Mouse (Mus musculus) hindbrain, embryonic 10.5 days (tissue): ENCODE measurements around the gene Foxn3. TPM values are rescaled to one million over a fixed set of nuclear protein-coding genes. Genes with fewer than 3 reads are reported as not detected.

Experiments
- DNase-seq: peaks from one replicate; pipeline ENCODE4 v3.0.0-alpha.2; 2017; ENCODE audit warnings: low spot score
- H3K27ac ChIP-seq: fragments of 300-500 bp; sonication (generic); 2 replicates; pipeline ENCODE4 v1.5.1; 2016; ENCODE audit warnings: mild to moderate bottlenecking, moderate library complexity
- H3K27me3 ChIP-seq: fragments of 300-500 bp; sonication (generic); 2 replicates; pipeline ENCODE4 v1.6.1; 2016; ENCODE audit warnings: mild to moderate bottlenecking; ENCODE audit not compliant: poor library complexity, insufficient read depth, severe bottlenecking
- H3K36me3 ChIP-seq: fragments of 300-500 bp; sonication (generic); 2 replicates; pipeline ENCODE4 v1.6.1; 2016; ENCODE audit warnings: mild to moderate bottlenecking, moderate library complexity
- H3K4me1 ChIP-seq: fragments of 300-500 bp; sonication (generic); replicated peaks from 2 replicates; pipeline ENCODE4 v1.6.1; 2016; ENCODE audit warnings: mild to moderate bottlenecking
- H3K4me3 ChIP-seq: fragments of 300-500 bp; sonication (generic); 2 replicates; pipeline ENCODE4 v1.5.1; 2016; ENCODE audit warnings: mild to moderate bottlenecking, moderate library complexity
- H3K9me3 ChIP-seq: fragments of 300-500 bp; sonication (generic); 2 replicates; pipeline ENCODE4 v1.6.1; 2016; ENCODE audit warnings: mild to moderate bottlenecking, moderate library complexity
- WGBS: fragments of 180-500 bp; shearing (Covaris S2); methylation state at CpG from one replicate; pipeline ENCODE4 v1.1.7; 2016; 5-methylcytosine and 5-hydroxymethylcytosine counted together
- polyA plus RNA-seq: library from polyadenylated mRNA; unstranded; fragments of >200 nt; fragmentation: Nextera tagmentation; extraction: Ambion mirVana; gene quantifications from 2 replicates; pipeline ENCODE4 v1.2.1, GENCODE M21; 2016

The Foxn3 gene
- polyA plus RNA-seq, 1 experiment from 2014 or later = 56.3 TPM

GRCm38 (mm10) chr12:99510759-99511158, 52.6 kb downstream of the Foxn3 start:
- no peaks in the 10 kb centered on the region; the same call in 1 of the 2 replicates for H3K36me3 ChIP-seq
- no peaks in the 10 kb centered on the region for H3K9me3 ChIP-seq
- peaks cover 15% of the 10 kb centered on the region for H3K4me1 ChIP-seq
- H3K27ac ChIP-seq = no peak overlapping the region
- no peaks in the 10 kb centered on the region for H3K27me3 ChIP-seq
- no peak overlapping the region for H3K4me3 ChIP-seq
- 57% methylated on average over 5 of the region's 5 CpGs for WGBS
- DNase-seq = no peak

- H3K4me3 ChIP-seq = no peak overlapping the region
- no peak overlapping the region for H3K27ac ChIP-seq
- H3K27me3 ChIP-seq = no peaks in the 10 kb centered on the region
- no peaks in the 10 kb centered on the region for H3K9me3 ChIP-seq
- no peak for DNase-seq
- 88% methylated on average over 4 of the region's 4 CpGs for WGBS
- H3K4me1 ChIP-seq = peaks cover 22% of the 10 kb centered on the region
- no peaks in the 10 kb centered on the region for H3K36me3 ChIP-seq
Measured at GRCm38 (mm10) chr12:99502225-99502624, 61.2 kb downstream of the Foxn3 start.

GRCm38 (mm10) chr12:99498978-99499694, 64.2 kb downstream of the Foxn3 start:
- Histone ChIP-seq H3K4me3 (no peak overlapping the region), H3K27me3 (no peaks in the 10 kb centered on the region), H3K36me3 (0 out of 2 replicates have a peak, but pooled peaks cover under 1% of the 10 kb centered on the region), H3K4me1 (peaks cover 22% of the 10 kb centered on the region), H3K9me3 (no peaks in the 10 kb centered on the region; the same call in 1 of the 2 replicates), H3K27ac (peak overlapping the region; percentile 72)
- DNase-seq = peak; percentile 58
- 54% methylated on average over 9 of the region's 9 CpGs for WGBS

GRCm38 (mm10) chr12:99498189-99498977, 65.0 kb downstream of the Foxn3 start:
- 45% methylated on average over 18 of the region's 18 CpGs for WGBS
- H3K27ac ChIP-seq = peak overlapping the region; percentile 72
- H3K36me3 ChIP-seq = 0 out of 2 replicates have a peak, but pooled peaks cover 3% of the 10 kb centered on the region
- H3K27me3 ChIP-seq = no peaks in the 10 kb centered on the region
- H3K4me1 ChIP-seq = peaks cover 22% of the 10 kb centered on the region
- no peaks in the 10 kb centered on the region; the same call in 1 of the 2 replicates for H3K9me3 ChIP-seq
- H3K4me3 ChIP-seq = peak overlapping the region; percentile 31
- DNase-seq = peak; percentile 10

- no peaks in the 10 kb centered on the region; the same call in 1 of the 2 replicates for H3K9me3 ChIP-seq
Measured at GRCm38 (mm10) chr12:99496945-99497344, 66.4 kb downstream of the Foxn3 start.

GRCm38 (mm10) chr12:99490216-99490615, 73.2 kb downstream of the Foxn3 start:
- Histone ChIP-seq H3K9me3 (no peaks in the 10 kb centered on the region; the same call in 1 of the 2 replicates), H3K4me1 (no peaks in the 10 kb centered on the region), H3K27ac (no peak overlapping the region), H3K36me3 (0 out of 2 replicates have a peak, but pooled peaks cover 3% of the 10 kb centered on the region), H3K4me3 (no peak overlapping the region), H3K27me3 (no peaks in the 10 kb centered on the region)
- DNase-seq = no peak
- 87% methylated on average over 6 of the region's 6 CpGs for WGBS

More at GRCm38 (mm10) chr12:99496945-99497344, 66.4 kb downstream of the Foxn3 start:
- Histone ChIP-seq H3K36me3 (0 out of 2 replicates have a peak, but pooled peaks cover 3% of the 10 kb centered on the region), H3K4me1 (peaks cover 22% of the 10 kb centered on the region), H3K27ac (no peak overlapping the region), H3K27me3 (no peaks in the 10 kb centered on the region), H3K4me3 (no peak overlapping the region)
- WGBS = 90% methylated on average over 3 of the region's 3 CpGs
- no peak for DNase-seq

- DNase-seq = no peak
- H3K27ac ChIP-seq = no peak overlapping the region
- no peaks in the 10 kb centered on the region for H3K27me3 ChIP-seq
- H3K4me3 ChIP-seq = no peak overlapping the region
- H3K9me3 ChIP-seq = no peaks in the 10 kb centered on the region; the same call in 1 of the 2 replicates
- 0 out of 2 replicates have a peak, but pooled peaks cover 2% of the 10 kb centered on the region for H3K36me3 ChIP-seq
- WGBS = 91% methylated on average over 4 of the region's 4 CpGs
- H3K4me1 ChIP-seq = no peaks in the 10 kb centered on the region
Measured at GRCm38 (mm10) chr12:99489001-99489592, 74.3 kb downstream of the Foxn3 start.

GRCm38 (mm10) chr12:99480372-99480771, 83.0 kb downstream of the Foxn3 start:
- Histone ChIP-seq H3K9me3 (peaks cover 11% of the 10 kb centered on the region; the same call in 1 of the 2 replicates), H3K27ac (no peak overlapping the region), H3K4me1 (no peaks in the 10 kb centered on the region), H3K27me3 (no peaks in the 10 kb centered on the region), H3K36me3 (peaks cover 26% of the 10 kb centered on the region; the same call in 1 of the 2 replicates), H3K4me3 (no peak overlapping the region)
- DNase-seq = no peak
- 91% methylated on average over 3 of the region's 3 CpGs for WGBS

- Histone ChIP-seq H3K4me3 (no peak overlapping the region), H3K27ac (peak overlapping the region; percentile 50; the same call in 1 of the 2 replicates), H3K4me1 (peaks cover 25% of the 10 kb centered on the region), H3K27me3 (no peaks in the 10 kb centered on the region), H3K36me3 (0 out of 2 replicates have a peak, but pooled peaks cover 7% of the 10 kb centered on the region), H3K9me3 (peaks cover 6% of the 10 kb centered on the region; the same call in 1 of the 2 replicates)
- DNase-seq = no peak
- WGBS = 51% methylated on average over 5 of the region's 5 CpGs
Measured at GRCm38 (mm10) chr12:99474176-99474575, 89.2 kb downstream of the Foxn3 start.

GRCm38 (mm10) chr12:99473406-99474133, 89.8 kb downstream of the Foxn3 start:
- DNase-seq = no peak
- WGBS = 83% methylated on average over 10 of the region's 10 CpGs
- no peaks in the 10 kb centered on the region for H3K27me3 ChIP-seq

GRCm38 (mm10) chr12:99471431-99471830, 92.0 kb downstream of the Foxn3 start:
- Histone ChIP-seq H3K36me3 (0 out of 2 replicates have a peak, but pooled peaks cover 4% of the 10 kb centered on the region), H3K4me1 (peaks cover 49% of the 10 kb centered on the region), H3K9me3 (peaks cover 2% of the 10 kb centered on the region; the same call in 1 of the 2 replicates), H3K27ac (peak overlapping the region; percentile 56), H3K27me3 (no peaks in the 10 kb centered on the region), H3K4me3 (no peak overlapping the region)
- WGBS = 86% methylated on average over 7 of the region's 7 CpGs
- DNase-seq = no peak

More at GRCm38 (mm10) chr12:99473406-99474133, 89.8 kb downstream of the Foxn3 start:
- Histone ChIP-seq H3K4me3 (no peak overlapping the region), H3K9me3 (peaks cover 2% of the 10 kb centered on the region; the same call in 1 of the 2 replicates), H3K4me1 (peaks cover 29% of the 10 kb centered on the region), H3K27ac (peak overlapping the region; percentile 37), H3K36me3 (0 out of 2 replicates have a peak, but pooled peaks cover 4% of the 10 kb centered on the region)

- Histone ChIP-seq H3K4me1 (peaks cover 44% of the 10 kb centered on the region), H3K27me3 (no peaks in the 10 kb centered on the region), H3K4me3 (no peak overlapping the region), H3K9me3 (no peaks in the 10 kb centered on the region), H3K27ac (peak overlapping the region; percentile 76), H3K36me3 (no peaks in the 10 kb centered on the region)
- WGBS = 66% methylated on average over 15 of the region's 15 CpGs
- peak; percentile 27 for DNase-seq
Measured at GRCm38 (mm10) chr12:99467884-99468311, 95.5 kb downstream of the Foxn3 start.
